Mouse (Mus musculus) midbrain, postnatal 0 days (tissue): ENCODE measurements around the gene Ppan. TPM values are rescaled to one million over a fixed set of nuclear protein-coding genes. Genes with fewer than 3 reads are reported as not detected.

Experiments
- ATAC-seq: fragments of 200-750 bp; cut with Nextera tagmentation; 2 replicates; pipeline ENCODE4 v1.8.0; 2017; ENCODE audit warnings: moderate number of reproducible peaks, mild to moderate bottlenecking, moderate TSS enrichment, moderate library complexity; ENCODE audit not compliant: low FRiP score
- DNase-seq: peaks from one replicate; pipeline ENCODE4 v3.0.0-alpha.2; 2015; ENCODE audit warnings: low spot score
- H3K27ac ChIP-seq: fragments of 300-500 bp; sonication (generic); 2 replicates; pipeline ENCODE4 v1.5.1; 2014; ENCODE audit warnings: low read depth, mild to moderate bottlenecking, low read length, mixed read lengths
- H3K27me3 ChIP-seq: fragments of 300-500 bp; sonication (generic); 2 replicates; pipeline ENCODE4 v1.6.1; 2014; ENCODE audit warnings: low read length, control low read depth, mixed read lengths; ENCODE audit not compliant: insufficient read depth
- H3K36me3 ChIP-seq: fragments of 300-500 bp; sonication (generic); 2 replicates; pipeline ENCODE4 v1.6.1; 2014; ENCODE audit warnings: low read length, control low read depth, mixed read lengths; ENCODE audit not compliant: insufficient read depth
- H3K4me1 ChIP-seq: fragments of 300-500 bp; sonication (generic); 2 replicates; pipeline ENCODE4 v1.6.1; 2014; ENCODE audit warnings: mild to moderate bottlenecking, control low read depth, antibody characterized with exemption, low read length, mixed read lengths; ENCODE audit not compliant: insufficient read depth
- H3K4me2 ChIP-seq: fragments of 300-500 bp; sonication (generic); 2 replicates; pipeline ENCODE4 v1.6.1; 2014; ENCODE audit warnings: low read depth, mild to moderate bottlenecking, low read length, mixed read lengths; ENCODE audit not compliant: poor library complexity, severe bottlenecking
- H3K4me3 ChIP-seq: fragments of 300-500 bp; sonication (generic); 2 replicates; pipeline ENCODE4 v1.5.1; 2014; ENCODE audit warnings: low read depth, mild to moderate bottlenecking, low read length, moderate library complexity
- H3K9ac ChIP-seq: fragments of 300-500 bp; sonication (generic); replicated peaks from 2 replicates; pipeline ENCODE4 v1.6.1; 2014; ENCODE audit warnings: mild to moderate bottlenecking, low read length, moderate library complexity, mixed read lengths; ENCODE audit not compliant: poor library complexity, severe bottlenecking
- H3K9me3 ChIP-seq: fragments of 300-500 bp; sonication (generic); 2 replicates; pipeline ENCODE4 v1.6.1; 2016; ENCODE audit warnings: low read length, control low read depth
- CTCF ChIP-seq: IDR thresholded peaks from 2 replicates; pipeline ENCODE4 v1.5.1; 2016; ENCODE audit warnings: antibody characterized with exemption, mild to moderate bottlenecking
- WGBS: fragments of 180-500 bp; shearing (Covaris S2); extraction: QIAGEN DNeasy Blood & Tissue Kit; methylation state at CpG from one replicate; pipeline ENCODE4 v1.1.7; 2014; 5-methylcytosine and 5-hydroxymethylcytosine counted together
- polyA plus RNA-seq: library from polyadenylated mRNA; unstranded; fragments of >200 nt; fragmentation: Nextera tagmentation; extraction: Ambion mirVana; gene quantifications from 2 replicates; pipeline ENCODE4 v1.2.1, GENCODE M21; 2015
- total RNA-seq: library from RNA; depleted of rRNA; stranded (reverse); fragments of >200 nt; gene quantifications from 2 replicates; pipeline ENCODE4 v1.2.3, GENCODE M21; 2014; rRNA removed

The Ppan gene
- total RNA-seq (42.0 and 52.6 TPM in 2 replicates), polyA plus RNA-seq (37.9 and 39.9 TPM in 2 replicates)

DNA sequence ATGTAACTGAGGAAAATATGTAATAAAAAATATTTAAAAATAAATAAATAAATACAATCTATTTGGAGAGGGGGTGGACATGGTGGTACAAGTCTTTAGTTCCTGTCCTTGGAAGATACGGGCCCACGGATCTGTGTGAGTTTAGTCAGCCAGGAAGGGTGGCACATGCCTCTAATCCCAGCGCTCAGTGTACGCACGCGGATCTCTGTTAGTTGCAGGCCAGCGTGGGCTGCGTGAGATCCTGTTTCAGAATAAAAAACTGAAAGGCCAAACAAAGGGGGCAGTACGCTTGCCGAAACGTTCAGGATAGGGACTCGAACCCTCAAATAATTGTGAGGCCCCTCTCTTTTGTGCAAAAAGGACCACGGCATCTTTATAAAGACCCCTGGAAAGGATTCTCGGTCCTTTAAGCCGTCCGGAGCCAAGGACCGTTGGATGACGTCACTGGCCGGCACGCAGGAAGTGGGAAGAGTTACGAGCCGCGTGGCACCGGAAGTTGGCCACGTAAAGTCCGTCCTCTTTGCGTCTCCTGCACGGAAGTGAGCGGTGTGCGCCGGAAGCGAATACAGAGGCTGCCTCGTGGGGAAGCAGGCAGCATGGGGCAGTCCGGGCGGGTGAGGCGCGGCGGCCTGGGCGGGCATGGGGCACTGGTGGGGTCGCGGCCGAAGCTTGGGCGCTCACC is at the start of gene Ppan:
Ppan (plus strand) TSS at position 472 of the 682 bp plus-strand sequence.
- TF ChIP-seq CTCF, result peak; percentile 33
- Histone ChIP-seq H3K9ac (peak within 1 kb of the TSS; percentile 84), H3K4me1 (peaks cover 3% of the 10 kb centered on the region; the same call in 1 of the 2 replicates), H3K9me3 (no peaks in the 10 kb centered on the region), H3K4me3 (peak within 1 kb of the TSS; percentile 88), H3K4me2 (peak within 1 kb of the TSS; percentile 82), H3K27me3 (no peaks in the 10 kb centered on the region), H3K27ac (peak within 1 kb of the TSS; percentile 86), H3K36me3 (peaks cover 23% of the 10 kb centered on the region)
- DNase-seq, result peak; percentile 97
- WGBS, result under 1% methylated on average over 42 of the region's 43 CpGs
- peak; percentile 94 for ATAC-seq

- Histone ChIP-seq H3K9me3 (no peaks in the 10 kb centered on the region), H3K4me3 (no peak overlapping the region), H3K9ac (no peak overlapping the region), H3K36me3 (no peaks in the 10 kb centered on the region), H3K4me2 (no peak overlapping the region), H3K27ac (no peak overlapping the region), H3K27me3 (no peaks in the 10 kb centered on the region), H3K4me1 (no peaks in the 10 kb centered on the region)
- DNase-seq, result no peak
- ATAC-seq, result no peak
- WGBS, result 42% methylated on average over 6 of the region's 6 CpGs
- TF ChIP-seq CTCF, result no peak
Observed at GRCm38 (mm10) chr9:20838931-20839330, 49.0 kb upstream of the Ppan start.

- no peaks in the 10 kb centered on the region for H3K4me1 ChIP-seq
- no peaks in the 10 kb centered on the region for H3K36me3 ChIP-seq
- H3K9me3 ChIP-seq, result no peaks in the 10 kb centered on the region
- no peak for DNase-seq
- H3K27ac ChIP-seq, result no peak overlapping the region
- no peak for TF ChIP-seq CTCF
- no peak overlapping the region for H3K9ac ChIP-seq
- WGBS, result 66% methylated on average over 4 of the region's 4 CpGs
- no peak overlapping the region for H3K4me3 ChIP-seq
- no peak for ATAC-seq
- H3K4me2 ChIP-seq, result no peak overlapping the region
- H3K27me3 ChIP-seq, result no peaks in the 10 kb centered on the region
Observed at GRCm38 (mm10) chr9:20842211-20842610, 45.8 kb upstream of the Ppan start.

GRCm38 (mm10) chr9:20842670-20843069 is 45.3 kb upstream of the Ppan start:
- no peak overlapping the region for H3K4me2 ChIP-seq
- WGBS, result 19% methylated on average over 2 of the region's 2 CpGs
- no peak overlapping the region for H3K9ac ChIP-seq
- H3K4me3 ChIP-seq, result no peak overlapping the region
- TF ChIP-seq CTCF, result peak; percentile 72
- DNase-seq (peak; percentile 52), ATAC-seq (no peak; the same call in 1 of the 2 replicates)
- no peak overlapping the region for H3K27ac ChIP-seq
- H3K4me1 ChIP-seq, result no peaks in the 10 kb centered on the region
- H3K9me3 ChIP-seq, result no peaks in the 10 kb centered on the region
- H3K27me3 ChIP-seq, result no peaks in the 10 kb centered on the region
- H3K36me3 ChIP-seq, result no peaks in the 10 kb centered on the region

DNA sequence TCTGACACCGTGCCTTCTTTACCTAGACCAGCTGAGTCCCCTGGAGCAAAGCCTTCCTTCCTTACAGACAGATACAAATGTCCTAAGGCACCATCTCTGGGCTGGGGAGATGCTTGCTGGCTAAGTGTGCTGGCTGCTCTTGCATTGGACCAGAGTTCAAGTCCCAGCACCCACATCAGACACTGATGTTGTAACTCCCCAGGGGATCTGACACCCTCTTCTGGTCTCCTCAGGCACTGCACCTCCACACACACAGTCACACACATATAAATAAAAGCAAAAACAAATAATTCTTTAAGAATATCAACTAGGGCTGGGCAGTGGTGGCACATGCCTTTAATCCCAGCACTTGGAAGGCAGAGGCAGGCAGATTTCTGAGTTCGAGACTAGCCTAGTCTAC is 37.8 kb upstream of the Ppan start:
- Histone ChIP-seq H3K9ac (no peak overlapping the region), H3K36me3 (no peaks in the 10 kb centered on the region), H3K27me3 (no peaks in the 10 kb centered on the region), H3K4me3 (no peak overlapping the region), H3K9me3 (no peaks in the 10 kb centered on the region), H3K4me1 (no peaks in the 10 kb centered on the region), H3K27ac (no peak overlapping the region), H3K4me2 (no peak overlapping the region)
- DNase-seq, result no peak
- 82% methylated on average over 2 of the region's 2 CpGs for WGBS
- ATAC-seq, result no peak
- TF ChIP-seq CTCF, result no peak

GRCm38 (mm10) chr9:20857131-20857530 is 30.8 kb upstream of the Ppan start:
- Histone ChIP-seq H3K4me3 (no peak overlapping the region), H3K9ac (no peak overlapping the region), H3K4me1 (no peaks in the 10 kb centered on the region), H3K9me3 (no peaks in the 10 kb centered on the region), H3K36me3 (no peaks in the 10 kb centered on the region), H3K4me2 (no peak overlapping the region), H3K27ac (no peak overlapping the region), H3K27me3 (peaks cover 3% of the 10 kb centered on the region; the same call in 1 of the 2 replicates)
- TF ChIP-seq CTCF, result no peak
- DNase-seq (peak; percentile 19), ATAC-seq (no peak)
- 16% methylated on average over 6 of the region's 6 CpGs for WGBS
